Mouse (Mus musculus): Measurements from ENCODE around the gene Gusb. TPM values are rescaled to one million over a fixed set of nuclear protein-coding genes. Genes with fewer than 3 reads are reported as not detected.

The Gusb gene
- total RNA-seq, 2 experiments from 2014 or later, result 41.0 to 44.6 TPM

GRCm38 (mm10) chr5:129974866-129975311 is 28.0 kb downstream of the Gusb start:
- no peak for DNase-seq

- no peak for DNase-seq
Measured at GRCm38 (mm10) chr5:129974354-129974753, 28.5 kb downstream of the Gusb start.

GRCm38 (mm10) chr5:129971491-129971890 is 31.4 kb downstream of the Gusb start:
- no peak for DNase-seq

- DNase-seq, result no peak
Measured at GRCm38 (mm10) chr5:129968417-129968816, 34.4 kb downstream of the Gusb start.

GRCm38 (mm10) chr5:129966448-129966847 is 36.4 kb downstream of the Gusb start:
- no peak for DNase-seq

- DNase-seq, result no peak
Measured at GRCm38 (mm10) chr5:129963224-129963623, 39.6 kb downstream of the Gusb start.

GRCm38 (mm10) chr5:129955792-129956191 is 47.1 kb downstream of the Gusb start:
- DNase-seq, result no peak

GRCm38 (mm10) chr5:129954473-129955254 is 48.2 kb downstream of the Gusb start:
- peak; percentile 57 for DNase-seq

GRCm38 (mm10) chr5:129952143-129952542 is 50.7 kb downstream of the Gusb start:
- no peak for DNase-seq

- DNase-seq, result no peak
Measured at GRCm38 (mm10) chr5:129947528-129948033, 55.3 kb downstream of the Gusb start.

GRCm38 (mm10) chr5:129943402-129943801 is 59.4 kb downstream of the Gusb start:
- DNase-seq, result no peak

GRCm38 (mm10) chr5:129942073-129942939 is 60.5 kb downstream of the Gusb start:
- DNase-seq, result peak; percentile 55

GRCm38 (mm10) chr5:129941495-129942045 is 61.3 kb downstream of the Gusb start, which contains the start of gene Vkorc1l1:
Gene Vkorc1l1 (plus strand): TSS chr5:129941970.
- DNase-seq, result peak; percentile 100

- DNase-seq, result no peak
Measured at GRCm38 (mm10) chr5:129940736-129941494, 61.9 kb downstream of the Gusb start.

GRCm38 (mm10) chr5:129940281-129940680 is 62.6 kb downstream of the Gusb start:
- DNase-seq, result no peak

Other genes starting within 250 kb of the Gusb start
- 10 to 100 TPM; 25.2 to 28.4 TPM for gene Psph, start 215.6 kb downstream of the Gusb start, total RNA-seq (2021)
- 10 to 100 TPM; 40.9 to 42.5 TPM for gene Sumf2, start 156.1 kb downstream of the Gusb start, total RNA-seq (2021)
- gene Chchd2, start 115.6 kb downstream of the Gusb start, total RNA-seq (2021), result 1,000 to 10,000 TPM in 1 of 2 experiments, 100 to 1,000 TPM in 1; 975 to 1,063 TPM
- 1 to 10 TPM; 2.8 to 3.6 TPM for gene Zbed5, start 107.3 kb downstream of the Gusb start, total RNA-seq (2021)
- gene Phkg1, start 104.5 kb downstream of the Gusb start, total RNA-seq (2021), result 1 to 10 TPM; 3.2 to 8.0 TPM
- 1 to 10 TPM; 4.0 to 5.8 TPM for gene Nupr1l, start 94.5 kb downstream of the Gusb start, total RNA-seq (2021)
- 10 to 100 TPM; 29.5 to 30.4 TPM for gene Vkorc1l1, start 61.1 kb downstream of the Gusb start, total RNA-seq (2021)
- 100 to 1,000 TPM; 120 to 174 TPM for gene Asl, start 26.2 kb upstream of the Gusb start, total RNA-seq (2021)
- 10 to 100 TPM; 27.7 to 34.4 TPM for gene Crcp, start 26.2 kb upstream of the Gusb start, total RNA-seq (2021)
- gene Tpst1, start 70.3 kb upstream of the Gusb start, total RNA-seq (2021), result 10 to 100 TPM; 35.1 to 40.0 TPM
- gene Kctd7, start 141.8 kb upstream of the Gusb start, total RNA-seq (2021), result 1 to 10 TPM; 5.3 to 8.5 TPM
- 10 to 100 TPM; 35.6 to 41.5 TPM for gene Rabgef1, start 168.7 kb upstream of the Gusb start, total RNA-seq (2021)
- gene Tmem248, start 214.0 kb upstream of the Gusb start, total RNA-seq (2021), result 10 to 100 TPM; 48.6 to 54.3 TPM